Mouse (Mus musculus) urinary bladder, postnatal 10 days (tissue): Measurements from ENCODE around the gene Nfe2.

ENCODE experiments used
- DNase-seq: peaks from one replicate; pipeline ENCODE4 v3.0.0; 2022; ENCODE audit warnings: low spot score

The Nfe2 gene

GRCm38 (mm10) chr15:103214971-103215907 lies 43.0 kb downstream of the Nfe2 start:
- DNase-seq, result peak; percentile 54

- no peak for DNase-seq
These were observed 44.1 kb downstream of the Nfe2 start for GRCm38 (mm10) chr15:103214149-103214548.

GRCm38 (mm10) chr15:103205156-103205555 lies 53.0 kb downstream of the Nfe2 start:
- DNase-seq, result no peak

GRCm38 (mm10) chr15:103202088-103202793 lies 56.0 kb downstream of the Nfe2 start:
- no peak for DNase-seq
